Mouse (Mus musculus): ENCODE results near the gene Tlr2.
A peak's percentile ranks its signal among the peaks of the same experiment; 100 is the strongest.
"Not testable (repeated sequence)": the region's sequence is repeated elsewhere in the genome, so short reads cannot be mapped to it uniquely, and the experiment has no call there.

The Tlr2 gene

GRCm38 (mm10) chr3:83841095-83841850 is at the start of gene Tlr2:
Gene Tlr2, minus strand, starts transcription at chr3:83841767.
- DNase-seq (ENCODE audit: low read depth, low spot score), result no peak

GRCm38 (mm10) chr3:83885163-83885562 is 43.6 kb upstream of the Tlr2 start:
- no peak for DNase-seq (ENCODE audit: low read depth, low spot score)

- not testable (repeated sequence) for DNase-seq (ENCODE audit: low read depth, low spot score)
Observed at GRCm38 (mm10) chr3:83879261-83880050, 37.9 kb upstream of the Tlr2 start.

- DNase-seq (ENCODE audit: low read depth, low spot score), result no peak
Observed at GRCm38 (mm10) chr3:83878801-83879200, 37.2 kb upstream of the Tlr2 start.

- DNase-seq (ENCODE audit: low read depth, low spot score), result no peak
Observed at GRCm38 (mm10) chr3:83876299-83876698, 34.7 kb upstream of the Tlr2 start.

GRCm38 (mm10) chr3:83875078-83875477 is 33.5 kb upstream of the Tlr2 start:
- DNase-seq (ENCODE audit: low read depth, low spot score), result not testable (repeated sequence)

- not testable (repeated sequence) for DNase-seq (ENCODE audit: low read depth, low spot score)
Observed at GRCm38 (mm10) chr3:83872853-83873252, 31.3 kb upstream of the Tlr2 start.

- DNase-seq (ENCODE audit: low read depth, low spot score), result not testable (repeated sequence)
Observed at GRCm38 (mm10) chr3:83871962-83872361, 30.4 kb upstream of the Tlr2 start.

GRCm38 (mm10) chr3:83871559-83871958 is 30.0 kb upstream of the Tlr2 start:
- not testable (repeated sequence) for DNase-seq (ENCODE audit: low read depth, low spot score)

- DNase-seq (ENCODE audit: low read depth, low spot score), result no peak
Observed at GRCm38 (mm10) chr3:83869776-83870175, 28.2 kb upstream of the Tlr2 start.

GRCm38 (mm10) chr3:83867026-83867425 is 25.5 kb upstream of the Tlr2 start:
- DNase-seq (ENCODE audit: low read depth, low spot score), result not testable (repeated sequence)

- no peak for DNase-seq (ENCODE audit: low read depth, low spot score)
Observed at GRCm38 (mm10) chr3:83865216-83865615, 23.6 kb upstream of the Tlr2 start.

GRCm38 (mm10) chr3:83864064-83864548 is 22.5 kb upstream of the Tlr2 start:
- no peak for DNase-seq (ENCODE audit: low read depth, low spot score)

GRCm38 (mm10) chr3:83862956-83863355 is 21.4 kb upstream of the Tlr2 start:
- peak; percentile 60 for DNase-seq (ENCODE audit: low read depth, low spot score)

- DNase-seq (ENCODE audit: low read depth, low spot score), result no peak
Observed at GRCm38 (mm10) chr3:83859595-83859994, 18.0 kb upstream of the Tlr2 start.

- DNase-seq (ENCODE audit: low read depth, low spot score), result no peak
Observed at GRCm38 (mm10) chr3:83859071-83859470, 17.5 kb upstream of the Tlr2 start.

- no peak for DNase-seq (ENCODE audit: low read depth, low spot score)
Observed at GRCm38 (mm10) chr3:83857621-83858020, 16.1 kb upstream of the Tlr2 start.

GRCm38 (mm10) chr3:83855643-83856042 is 14.1 kb upstream of the Tlr2 start:
- no peak for DNase-seq (ENCODE audit: low read depth, low spot score)

GRCm38 (mm10) chr3:83849341-83849740 is 7.8 kb upstream of the Tlr2 start:
- no peak for DNase-seq (ENCODE audit: low read depth, low spot score)

GRCm38 (mm10) chr3:83844766-83845520 is 3.4 kb upstream of the Tlr2 start:
- no peak for DNase-seq (ENCODE audit: low read depth, low spot score)

GRCm38 (mm10) chr3:83839477-83839876 is 2.1 kb downstream of the Tlr2 start:
- DNase-seq (ENCODE audit: low read depth, low spot score), result no peak

- no peak for DNase-seq (ENCODE audit: low read depth, low spot score)
Observed at GRCm38 (mm10) chr3:83836685-83837084, 4.9 kb downstream of the Tlr2 start.

All from telencephalon, adult 2 months (tissue).